Mouse (Mus musculus) ovary, postnatal 10 days (tissue): ENCODE measurements at regions not wholly inside any gene's neighbourhood (a gene's known extent, or its start where the extent isn't known, plus 50 kb on each side); places are given as distances from the start of the nearest gene placed in this dataset.
"Not testable (repeated sequence)": the region's sequence is repeated elsewhere in the genome, so short reads cannot be mapped to it uniquely, and the experiment has no call there.

Experiments
- DNase-seq: peaks from one replicate; pipeline ENCODE4 v3.0.0; 2022; ENCODE audit warnings: low spot score

DNA sequence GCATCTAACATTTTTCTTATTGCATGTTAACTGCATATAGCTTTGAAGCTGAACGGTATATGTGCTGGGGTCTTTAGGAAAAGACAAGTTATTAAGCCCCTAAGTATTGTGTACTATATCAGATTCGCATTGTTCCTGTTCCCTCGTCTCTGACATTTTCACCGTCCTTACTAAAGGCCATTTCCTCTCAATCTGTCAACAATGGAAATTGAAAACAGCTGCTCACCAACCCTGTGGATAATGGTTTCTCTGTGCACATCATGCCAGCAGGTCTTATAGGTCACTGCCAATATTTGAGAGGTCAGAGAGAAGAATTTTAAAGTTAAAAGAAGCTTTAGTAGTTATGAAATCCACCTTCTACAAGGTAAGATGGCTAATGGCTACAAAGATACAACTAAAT, 797.4 kb upstream of the Impad1 start:
- no peak for DNase-seq

DNA sequence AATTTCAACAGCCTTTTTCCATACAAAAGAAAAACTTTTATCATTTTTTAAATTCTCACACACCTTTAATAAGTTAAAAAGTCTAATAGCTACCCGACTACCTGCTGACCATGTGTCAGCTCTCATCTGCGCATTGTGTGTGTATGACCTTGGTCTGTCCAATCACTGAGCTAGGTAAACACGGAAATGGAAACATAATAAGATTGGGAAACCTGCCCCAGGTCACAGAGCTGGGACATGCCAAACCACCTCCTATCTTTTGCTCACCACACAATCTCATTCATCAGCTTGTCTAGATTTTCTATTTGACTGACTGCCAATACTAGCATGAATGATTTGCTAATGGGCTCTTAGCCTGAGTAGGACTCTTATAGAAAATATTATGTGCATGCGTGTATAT, 794.3 kb upstream of the Impad1 start:
- no peak for DNase-seq

DNA sequence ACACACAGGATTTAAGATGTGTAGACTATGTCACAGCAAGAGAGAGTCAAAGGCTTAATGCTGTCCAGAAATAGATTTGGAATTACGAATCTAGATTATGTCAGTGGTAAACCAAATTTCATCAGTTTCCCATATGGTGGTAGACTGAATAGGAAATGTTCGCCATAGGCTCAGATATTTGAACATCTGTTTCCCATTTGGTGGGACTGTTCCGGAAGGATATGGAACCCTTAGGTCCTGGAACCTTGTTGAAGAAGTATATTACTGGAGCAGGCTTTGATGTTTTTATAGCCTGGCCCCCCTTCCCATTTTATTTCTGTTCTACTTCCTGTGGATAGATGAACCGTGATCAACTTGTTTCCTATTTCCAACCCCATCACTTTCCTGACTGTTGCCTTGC, 792.0 kb upstream of the Impad1 start:
- DNase-seq: no peak

DNA sequence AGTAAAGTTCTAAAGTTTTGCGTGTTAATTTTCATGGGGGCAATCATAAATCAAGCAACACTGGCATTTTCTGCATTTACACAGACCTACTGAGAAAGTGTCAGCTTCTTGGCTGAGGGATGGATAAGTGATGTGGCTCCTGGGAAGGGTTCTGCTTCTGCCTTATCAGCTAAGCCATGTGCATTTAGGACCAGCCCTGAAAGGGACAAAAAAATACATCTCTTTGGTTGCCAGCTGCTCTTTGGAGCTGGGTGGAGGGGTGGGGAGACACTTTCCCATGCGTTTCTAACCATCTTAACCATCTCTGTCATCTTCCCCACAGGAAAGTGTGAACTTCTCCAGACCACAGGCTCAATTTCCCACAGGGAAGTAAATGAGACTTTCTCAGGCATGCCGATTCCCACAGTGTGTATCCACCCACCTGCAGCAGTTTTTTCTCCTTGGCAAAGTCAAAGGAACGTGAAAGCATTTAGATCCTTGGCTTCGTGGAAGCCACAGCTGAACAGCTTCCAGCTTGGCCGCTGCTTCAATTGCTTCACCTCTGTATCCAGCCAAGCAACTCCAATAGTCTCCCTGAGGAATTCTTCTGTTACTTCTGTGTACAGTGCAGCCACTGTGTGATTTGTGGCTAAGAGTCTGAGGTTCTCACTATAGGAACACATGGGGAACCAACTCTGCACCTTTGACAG, 791.0 kb upstream of the Impad1 start:
- peak; percentile 6 for DNase-seq

DNA sequence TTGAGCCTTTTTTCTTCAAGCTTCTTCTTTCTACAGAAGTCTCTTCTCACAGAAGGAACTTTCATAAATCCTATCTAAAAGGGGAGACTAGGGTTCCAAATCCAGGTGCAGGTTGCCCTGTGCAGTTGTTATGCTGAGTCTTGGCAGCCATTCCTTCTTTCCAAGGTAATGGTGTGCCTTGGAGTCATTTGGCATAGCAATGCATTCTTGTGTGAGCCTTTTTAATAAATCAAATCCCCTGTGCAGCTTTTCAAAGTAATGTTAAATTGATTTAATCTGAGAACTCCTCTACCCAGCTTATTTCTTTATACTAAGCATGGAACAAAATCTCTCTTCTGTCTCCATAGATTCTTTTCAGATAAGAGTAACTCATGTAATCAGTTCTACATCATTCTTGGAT, 774.9 kb upstream of the Impad1 start:
- DNase-seq: no peak

DNA sequence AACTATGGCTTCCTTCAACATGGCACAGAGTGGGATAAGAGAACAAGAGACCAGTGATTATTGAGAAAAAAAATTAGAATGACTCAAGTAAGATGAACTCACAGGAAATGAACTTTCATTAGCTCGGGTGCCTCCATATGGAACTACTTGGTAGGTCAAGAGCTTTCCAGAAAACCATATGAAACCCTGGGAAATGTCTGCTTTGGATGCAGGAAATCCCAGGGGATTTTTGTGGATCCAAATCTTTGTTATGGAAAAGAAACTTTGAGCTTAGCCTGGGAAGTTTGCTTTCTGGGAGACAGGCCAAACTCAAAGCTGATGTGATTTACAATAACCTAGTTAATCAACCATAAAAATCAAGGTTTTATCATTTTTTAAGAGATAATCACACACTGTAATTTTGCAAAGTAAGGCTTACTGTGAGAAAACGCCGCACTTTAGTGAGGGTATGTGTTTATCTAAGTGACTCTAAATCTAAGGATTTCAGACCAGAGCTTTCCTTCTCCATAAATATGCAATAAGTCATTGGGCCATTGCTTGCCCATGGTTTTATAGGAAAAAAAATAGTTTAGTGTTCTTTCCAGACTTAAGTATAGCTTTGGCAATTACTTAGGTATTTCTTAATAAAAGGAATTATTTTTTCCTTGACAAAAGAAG, 767.0 kb upstream of the Impad1 start:
- DNase-seq: no peak

DNA sequence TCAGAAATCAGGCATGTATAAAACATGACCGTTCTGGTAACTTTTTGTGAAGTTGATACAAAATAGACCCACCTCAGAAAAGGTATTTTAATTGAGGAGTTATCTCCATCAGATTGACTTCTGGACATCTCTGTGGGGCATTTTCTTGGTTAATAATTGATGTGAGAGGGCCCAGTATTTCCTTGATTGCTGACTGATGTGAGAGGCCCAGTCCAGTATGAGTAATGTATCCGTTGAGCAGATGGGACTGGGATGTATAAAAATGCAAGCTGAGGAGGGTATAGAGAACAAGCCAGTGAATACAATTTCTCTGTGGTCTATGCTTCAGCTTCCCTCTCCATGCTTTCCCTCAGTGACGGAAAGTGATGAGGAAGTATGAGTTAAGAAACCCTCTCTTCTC, 747.0 kb upstream of the Impad1 start:
- DNase-seq: no peak

DNA sequence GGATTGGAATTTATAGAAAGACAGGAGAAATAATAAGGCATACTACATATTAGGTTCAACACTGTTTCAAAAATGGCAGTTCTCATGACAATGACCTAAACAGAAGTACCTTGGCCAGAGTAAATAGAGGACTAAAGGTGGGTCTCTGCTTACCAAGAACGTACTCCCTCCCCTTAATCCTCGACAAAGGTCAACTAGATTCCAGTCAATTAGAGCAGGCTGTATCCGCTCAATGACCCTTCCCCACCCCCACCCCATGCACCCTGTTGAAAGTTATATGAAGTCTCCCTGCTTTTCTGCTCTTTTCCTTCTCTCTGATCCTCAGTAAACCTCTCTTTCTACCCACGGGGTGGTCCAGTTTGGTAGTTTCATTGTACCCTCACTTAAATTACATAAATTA, 737.3 kb upstream of the Impad1 start:
- DNase-seq: no peak

DNA sequence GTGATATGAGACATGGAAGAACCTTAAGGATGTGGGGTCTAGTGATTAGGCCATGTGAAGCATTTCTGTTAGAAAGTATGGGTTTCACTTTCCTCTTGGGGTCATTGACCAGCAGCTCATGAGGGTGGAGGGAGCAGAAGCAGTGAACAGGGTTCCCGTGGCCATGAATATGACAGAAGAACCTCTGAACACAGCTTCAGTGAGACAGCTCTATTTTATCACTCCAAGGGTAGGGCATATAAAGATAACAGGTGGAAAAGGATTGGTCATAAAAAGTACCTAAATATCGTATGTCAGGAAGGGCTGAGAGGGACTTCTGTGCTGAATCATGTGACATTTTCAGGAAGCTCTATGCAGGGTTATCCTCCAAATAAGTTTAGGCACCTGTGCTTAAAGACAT, 725.4 kb upstream of the Impad1 start:
- DNase-seq: no peak

DNA sequence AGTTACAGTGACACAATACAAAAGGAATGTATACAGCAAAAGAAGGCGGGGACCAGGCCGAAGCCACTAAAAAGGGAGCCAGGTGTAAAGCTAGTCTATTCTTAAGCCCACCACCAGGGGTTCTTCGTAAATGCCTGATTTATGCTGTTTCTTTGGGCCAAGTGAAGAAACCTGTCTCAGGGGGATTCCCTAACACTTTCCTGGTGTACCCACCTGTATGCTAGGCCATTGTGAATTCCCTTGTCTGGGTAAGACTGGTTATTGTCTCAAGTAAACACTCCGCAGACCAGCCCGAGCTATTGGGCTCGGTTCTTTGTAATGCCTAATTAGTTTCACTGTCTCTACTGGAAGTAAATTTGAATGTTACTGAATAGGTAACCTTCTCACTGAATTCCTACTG, 722.3 kb upstream of the Impad1 start:
- DNase-seq: not testable (repeated sequence)

DNA sequence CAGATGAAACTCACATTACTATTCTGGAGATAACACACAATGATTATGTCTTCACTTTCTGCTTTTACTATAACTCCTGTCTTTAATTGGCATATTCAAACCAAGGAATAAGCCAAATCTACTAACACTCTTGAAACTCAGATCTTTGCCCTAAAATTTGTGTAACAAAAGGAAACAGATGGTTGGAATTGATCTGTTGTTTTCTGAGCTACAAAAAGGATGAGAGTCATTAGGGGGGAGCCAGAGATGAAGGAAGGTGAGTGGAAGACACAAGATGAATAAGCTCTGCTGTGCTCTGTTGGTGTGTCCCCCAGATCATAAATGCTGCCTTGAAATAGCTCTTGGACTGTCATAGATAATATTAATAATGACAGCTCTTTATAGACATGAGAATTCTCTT, 718.6 kb upstream of the Impad1 start:
- no peak for DNase-seq

DNA sequence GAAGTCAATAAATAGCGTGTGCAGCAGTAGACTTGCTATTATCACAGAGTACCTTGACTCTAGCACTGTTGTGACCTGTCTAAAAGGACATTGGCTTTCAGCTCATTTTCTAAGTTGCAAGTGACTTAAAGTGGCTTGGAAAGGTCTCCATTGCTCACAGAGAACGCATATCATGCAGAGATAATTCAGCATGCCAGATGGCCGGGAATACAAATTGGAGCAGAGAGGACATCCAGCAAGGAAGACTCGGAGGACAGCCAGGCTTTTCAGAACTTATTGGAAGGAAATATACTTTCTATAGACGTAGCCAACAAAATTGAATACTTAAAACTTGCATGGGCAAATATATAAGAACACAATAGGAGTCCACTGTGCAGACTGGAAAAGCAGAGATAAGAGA, 716.2 kb upstream of the Impad1 start:
- DNase-seq: no peak

DNA sequence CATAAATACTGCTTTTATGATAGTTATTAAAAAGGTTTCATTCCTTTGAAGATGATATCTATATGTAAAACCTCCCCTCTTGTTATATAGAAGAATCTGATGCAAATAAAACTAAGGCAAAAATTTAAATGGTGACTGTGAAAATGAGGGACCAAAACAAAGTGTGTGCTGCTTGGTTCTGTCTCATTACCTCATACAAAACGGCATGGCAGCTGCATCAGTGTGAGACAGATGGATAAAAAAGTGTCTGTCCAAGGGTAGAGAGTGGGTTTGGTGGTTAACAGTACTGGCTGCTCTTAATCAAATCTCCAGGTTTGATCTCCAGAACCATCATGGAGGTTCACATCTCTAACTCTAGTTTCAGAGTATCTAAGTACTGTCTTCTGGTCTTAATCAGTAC, 701.9 kb upstream of the Impad1 start:
- no peak for DNase-seq

DNA sequence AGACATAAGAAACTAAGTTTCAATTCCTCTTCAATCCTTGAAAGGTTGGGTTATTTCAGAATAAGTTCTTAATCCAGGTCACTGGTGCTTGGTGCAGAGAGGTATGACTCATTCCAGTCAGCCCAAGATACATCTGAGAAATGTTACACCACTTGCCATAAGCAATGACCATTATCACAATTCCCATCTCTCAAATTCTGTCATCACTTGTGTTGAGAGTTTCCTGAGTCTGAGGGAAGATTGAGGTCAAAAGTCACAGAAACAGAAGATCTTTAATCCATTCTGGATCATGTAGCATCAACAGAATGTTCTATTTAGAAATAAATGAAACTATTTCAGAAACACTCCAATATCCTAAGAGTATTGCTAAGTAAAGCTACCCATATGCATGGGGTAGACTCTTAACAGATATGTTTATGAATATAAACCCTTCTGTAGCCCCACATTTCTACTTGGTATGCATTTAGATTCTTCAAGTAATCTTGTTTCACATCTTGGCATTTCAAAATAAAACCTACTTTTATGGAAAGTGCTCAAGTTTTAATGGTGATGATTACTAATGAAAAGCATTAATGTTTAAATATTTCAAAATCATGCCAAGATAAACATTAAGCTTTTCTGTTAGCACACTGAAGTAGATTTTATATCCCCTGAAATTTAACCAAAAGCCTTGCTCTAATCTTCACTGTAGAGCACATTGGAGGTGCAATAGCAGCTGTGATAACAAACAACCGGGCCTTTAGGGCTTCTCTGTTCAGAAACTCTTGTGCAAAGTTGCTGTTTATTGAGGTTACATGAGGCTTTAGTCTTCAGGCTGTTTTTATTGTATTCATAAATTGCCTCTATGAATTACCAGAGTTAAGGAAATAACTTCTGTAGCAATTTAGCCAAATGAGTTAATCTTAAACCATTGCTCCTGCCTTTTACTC, 701.2 kb upstream of the Impad1 start:
- no peak for DNase-seq

DNA sequence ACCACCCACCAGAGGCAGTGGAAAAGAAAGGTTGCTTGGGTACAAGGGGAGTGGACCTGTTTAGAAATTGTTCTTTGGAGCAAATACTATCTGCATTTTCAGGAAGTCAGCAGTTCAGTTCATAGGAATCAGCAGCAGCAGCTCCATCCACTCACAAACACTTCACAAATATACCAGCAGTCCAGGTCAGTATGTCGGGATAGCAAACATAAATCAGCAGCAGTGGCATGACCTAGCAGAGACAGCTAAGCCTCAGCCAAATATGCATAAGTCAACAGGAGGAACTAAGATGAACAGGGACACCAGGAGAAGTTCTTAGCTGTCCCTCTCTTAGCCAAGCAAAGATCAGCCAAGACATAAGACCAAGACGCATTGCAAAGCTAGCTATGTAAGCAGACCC, 693.6 kb upstream of the Impad1 start:
- DNase-seq: no peak

DNA sequence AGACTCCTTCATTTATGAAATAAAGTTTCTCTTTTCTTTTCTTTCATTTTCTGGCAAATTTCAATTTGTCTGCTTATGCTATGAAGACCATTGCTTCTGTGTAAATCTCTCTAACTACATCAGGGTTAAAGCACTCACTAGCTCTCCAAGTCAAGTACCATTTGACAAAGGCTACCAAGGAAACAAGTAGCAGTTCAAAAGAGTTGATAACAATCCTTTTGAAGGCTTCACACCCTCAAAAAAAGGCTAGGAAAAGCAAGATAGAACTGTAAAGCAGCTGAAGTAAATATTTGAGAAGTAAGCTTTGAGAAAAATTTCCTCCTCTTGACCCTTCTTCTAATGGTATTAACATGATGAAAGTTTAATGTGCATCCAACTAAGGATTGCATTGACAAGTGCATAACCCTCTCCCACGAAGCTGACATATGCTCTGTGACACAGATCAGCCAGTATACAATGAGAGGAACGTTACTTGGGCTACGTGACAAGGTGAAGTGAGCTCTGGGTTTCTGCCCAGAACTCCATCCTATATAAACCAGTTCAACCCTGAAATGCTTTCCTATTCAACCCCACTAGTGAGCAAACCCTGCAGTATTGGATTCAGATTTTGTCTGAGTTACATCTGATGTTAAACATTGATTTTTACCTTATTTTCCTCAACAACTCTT, 678.9 kb upstream of the Impad1 start:
- DNase-seq: no peak

DNA sequence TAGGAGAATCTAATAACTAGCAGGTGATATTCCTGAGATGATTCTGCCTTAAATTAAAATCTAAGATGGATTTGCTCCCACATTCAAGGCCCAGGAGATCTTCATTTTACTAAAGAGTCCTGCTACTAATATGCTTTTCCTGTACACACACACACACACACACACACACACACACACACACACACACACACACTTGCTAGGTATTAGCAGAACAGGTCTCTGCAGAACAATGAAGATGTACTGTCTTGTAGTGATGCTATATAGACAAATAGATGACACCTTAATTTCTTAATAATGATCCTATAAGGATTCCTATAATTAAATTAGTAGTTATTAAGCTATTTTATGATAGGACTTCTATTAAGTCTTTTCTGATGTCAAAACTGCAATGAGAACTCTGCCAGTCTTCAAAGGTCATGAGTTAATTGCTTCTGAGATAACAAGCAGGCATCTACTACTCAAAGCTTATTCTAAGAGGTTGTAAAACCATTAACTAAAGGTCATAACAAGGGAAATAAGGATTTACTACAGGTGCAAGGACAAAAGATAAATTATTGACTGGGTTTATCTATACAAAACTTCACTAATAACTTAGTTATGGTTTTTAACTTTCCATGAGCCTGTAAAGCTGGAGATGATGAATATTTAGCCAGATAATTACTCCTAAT, 666.0 kb upstream of the Impad1 start:
- no peak for DNase-seq

DNA sequence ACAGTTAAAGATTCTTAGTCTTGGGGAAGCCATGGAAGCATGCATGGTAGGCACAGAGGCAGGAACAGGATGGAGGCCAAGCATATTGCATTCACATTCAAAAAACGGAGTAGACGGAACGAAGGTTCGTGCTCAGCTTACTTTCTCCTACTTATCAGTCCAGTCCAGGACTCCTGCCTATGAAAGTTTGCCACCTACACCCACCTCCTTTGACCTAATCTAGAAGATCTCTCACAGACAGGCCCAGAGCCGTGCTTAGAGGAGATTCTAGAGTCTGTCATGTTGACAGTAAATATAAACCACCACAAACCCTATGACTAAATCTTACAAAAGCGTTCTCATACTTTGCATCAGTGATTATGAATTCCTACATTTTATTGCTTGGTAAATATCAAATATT, 657.3 kb upstream of the Impad1 start:
- DNase-seq: no peak

DNA sequence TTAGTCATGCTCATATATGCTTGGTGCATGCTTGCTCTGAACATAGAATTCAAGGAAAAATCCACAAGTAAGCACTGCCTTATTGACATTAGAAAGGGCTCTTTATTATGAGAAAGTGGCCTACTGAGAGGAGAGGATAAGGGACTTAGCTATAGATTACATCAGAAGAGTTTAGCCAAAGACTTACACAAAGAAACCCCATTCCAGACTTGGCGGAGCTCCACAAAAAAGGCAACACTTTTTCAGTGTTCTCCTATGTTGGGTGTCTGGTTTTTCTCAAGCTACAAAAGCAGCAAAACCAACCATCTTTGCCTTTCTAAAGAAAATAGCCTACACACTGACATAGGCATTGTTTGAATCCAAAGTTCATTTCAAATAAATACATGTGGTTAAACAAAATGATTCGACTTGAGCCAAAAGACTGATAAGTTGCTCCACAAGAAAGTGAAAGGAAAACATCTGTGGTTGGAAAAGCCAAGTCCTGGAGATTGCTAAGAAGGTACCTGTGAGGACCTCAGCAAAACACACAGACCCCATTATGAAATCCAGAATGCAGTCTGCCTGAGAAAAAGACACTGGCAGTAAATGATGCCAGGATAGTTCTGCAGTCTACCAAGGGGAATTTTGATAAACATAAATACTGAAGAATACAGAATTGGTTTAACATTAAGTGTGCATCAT, 648.3 kb upstream of the Impad1 start:
- no peak for DNase-seq

DNA sequence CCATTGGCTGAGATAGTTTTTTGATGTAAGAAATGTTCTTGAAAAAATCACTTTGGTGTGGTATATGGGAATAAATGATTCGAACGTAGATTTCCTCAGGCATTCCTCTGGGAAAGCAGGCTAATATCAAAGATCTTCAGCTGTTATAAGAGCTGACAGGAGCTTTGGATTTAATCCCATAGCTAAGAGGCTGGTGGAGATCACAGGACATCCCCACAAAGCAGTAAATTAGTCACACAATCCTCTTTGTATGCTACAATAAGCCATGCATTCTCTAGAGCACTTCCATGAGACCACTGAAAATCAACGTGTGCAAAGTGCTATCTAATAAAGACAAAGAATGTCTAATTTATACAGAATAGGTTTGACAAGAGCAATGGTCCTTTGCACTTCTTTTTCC, 643.9 kb upstream of the Impad1 start:
- DNase-seq: no peak
